Mouse (Mus musculus) liver, adult 2 months (tissue): Measurements from ENCODE around the gene Zbtb44.

Experiments
- CTCF ChIP-seq: fragments of 200-500 bp; IDR thresholded peaks from 2 replicates; pipeline ENCODE4 v1.5.1; 2011; ENCODE audit warnings: low read depth, low read length, control low read depth
- POLR2A ChIP-seq: fragments of 200-500 bp; IDR thresholded peaks from 2 replicates; pipeline ENCODE4 v1.6.1; 2011; ENCODE audit warnings: low read length, control low read depth; ENCODE audit not compliant: insufficient read depth; ENCODE audit errors: extremely low read depth

- TF ChIP-seq POLR2A, result no peak
- TF ChIP-seq CTCF, result peak; percentile 83
Observed at GRCm38 (mm10) chr9:31082054-31082666, 51.7 kb downstream of the Zbtb44 start.
